Mouse (Mus musculus) lung, postnatal 0 days (tissue): Measurements from ENCODE around the gene Frrs1. TPM values are rescaled to one million over a fixed set of nuclear protein-coding genes. Genes with fewer than 3 reads are reported as not detected.
"Not testable (repeated sequence)": the region's sequence is repeated elsewhere in the genome, so short reads cannot be mapped to it uniquely, and the experiment has no call there.

Experiments
- ATAC-seq: fragments of 200-750 bp; cut with Nextera tagmentation; 2 replicates; pipeline ENCODE4 v1.8.0; 2017; ENCODE audit warnings: moderate library complexity
- DNase-seq: peaks from one replicate; pipeline ENCODE4 v3.0.0-alpha.2; 2016; ENCODE audit warnings: low spot score
- H3K27ac ChIP-seq: fragments of 300-500 bp; sonication (generic); 2 replicates; pipeline ENCODE4 v1.5.1; 2014; ENCODE audit warnings: antibody characterized with exemption, mild to moderate bottlenecking, low read length, mixed read lengths
- H3K27me3 ChIP-seq: fragments of 300-500 bp; sonication (generic); replicated peaks from 2 replicates; pipeline ENCODE4 v1.6.1; 2014; ENCODE audit warnings: low read length, mixed read lengths; ENCODE audit not compliant: insufficient read depth
- H3K36me3 ChIP-seq: fragments of 300-500 bp; sonication (generic); 2 replicates; pipeline ENCODE4 v1.6.1; 2014; ENCODE audit warnings: low read length, mixed read lengths; ENCODE audit not compliant: insufficient read depth
- H3K4me1 ChIP-seq: fragments of 300-500 bp; sonication (generic); 2 replicates; pipeline ENCODE4 v1.6.1; 2014; ENCODE audit warnings: antibody characterized with exemption, low read depth, low read length, mixed read lengths; ENCODE audit not compliant: insufficient read depth
- H3K4me2 ChIP-seq: fragments of 300-500 bp; sonication (generic); replicated peaks from 2 replicates; pipeline ENCODE4 v1.6.1; 2014; ENCODE audit warnings: low read depth, mild to moderate bottlenecking, low read length, moderate library complexity, mixed read lengths
- H3K4me3 ChIP-seq: fragments of 300-500 bp; sonication (generic); 2 replicates; pipeline ENCODE4 v1.5.1; 2014; ENCODE audit warnings: low read depth, low read length
- H3K9ac ChIP-seq: fragments of 300-500 bp; sonication (generic); replicated peaks from 2 replicates; pipeline ENCODE4 v1.6.1; 2014; ENCODE audit warnings: low read depth, mild to moderate bottlenecking
- H3K9me3 ChIP-seq: fragments of 300-500 bp; sonication (generic); 2 replicates; pipeline ENCODE4 v1.6.1; 2016; ENCODE audit warnings: low read length, mixed read lengths
- CTCF ChIP-seq: IDR thresholded peaks from 2 replicates; pipeline ENCODE4 v1.5.1; 2016; ENCODE audit warnings: antibody characterized with exemption, mild to moderate bottlenecking
- EP300 ChIP-seq: IDR thresholded peaks from 2 replicates; pipeline ENCODE4 v1.6.1; 2016; ENCODE audit warnings: antibody characterized with exemption, mild to moderate bottlenecking, control low read depth
- WGBS: fragments of 180-500 bp; shearing (Covaris S2); extraction: QIAGEN DNeasy Blood & Tissue Kit; methylation state at CpG from one replicate; pipeline ENCODE4 v1.1.7; 2014; 5-methylcytosine and 5-hydroxymethylcytosine counted together
- polyA plus RNA-seq: library from polyadenylated mRNA; unstranded; fragments of >200 nt; fragmentation: Nextera tagmentation; extraction: Ambion mirVana; gene quantifications from 2 replicates; pipeline ENCODE4 v1.2.1, GENCODE M21; 2015

Gene Frrs1
- 5.6 and 6.0 TPM in 2 replicates for polyA plus RNA-seq

DNA sequence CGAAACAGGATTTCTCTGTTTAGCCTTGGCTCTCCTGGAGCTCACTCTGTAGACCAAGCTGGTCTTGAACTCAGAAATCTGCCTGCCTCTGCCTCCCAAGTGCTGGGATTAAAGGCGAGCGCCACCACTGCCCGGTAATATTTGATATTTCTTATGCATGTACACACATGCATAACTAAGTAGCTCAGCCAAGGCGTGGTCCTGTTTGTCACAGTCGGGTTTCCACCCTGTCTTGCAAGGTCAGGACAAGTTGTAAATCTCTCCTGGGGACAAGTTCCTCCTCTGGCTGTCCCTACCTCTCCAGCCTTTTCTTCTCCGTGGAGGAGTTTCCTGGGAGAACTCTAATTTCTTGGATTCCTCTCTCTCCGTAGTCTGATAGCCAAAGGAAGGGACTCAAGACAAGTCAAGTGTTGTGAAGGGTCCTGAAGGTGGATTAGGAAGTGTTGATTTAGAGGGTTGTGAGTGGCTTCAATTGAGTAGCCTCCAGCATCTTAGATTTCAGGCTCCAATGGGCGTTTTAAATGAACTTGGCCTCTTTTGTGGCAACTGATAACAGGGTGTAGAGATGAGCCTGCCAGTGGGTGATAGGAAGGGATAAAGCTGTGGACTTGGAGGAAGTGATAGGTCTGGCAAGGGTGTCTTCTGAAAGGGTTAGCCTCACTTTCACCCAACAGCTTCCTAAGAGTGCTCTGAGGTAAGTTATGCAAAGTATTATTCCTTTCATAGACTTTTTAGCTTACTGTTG, at the start of gene Frrs1:
Gene Frrs1 (plus strand): TSS at position 524 of the 745 bp plus-strand sequence.
- Histone ChIP-seq H3K4me1 (no peaks in the 10 kb centered on the region), H3K4me2 (no peak within 1 kb of the TSS), H3K27ac (no peak within 1 kb of the TSS), H3K9ac (no peak within 1 kb of the TSS), H3K9me3 (no peaks in the 10 kb centered on the region), H3K27me3 (no peaks in the 10 kb centered on the region), H3K36me3 (no peaks in the 10 kb centered on the region), H3K4me3 (no peak within 1 kb of the TSS)
- DNase-seq, result no peak
- no peak for ATAC-seq
- 78% methylated on average over 9 of the region's 9 CpGs for WGBS
- no peak for TF ChIP-seq CTCF
- no peak for TF ChIP-seq EP300

DNA sequence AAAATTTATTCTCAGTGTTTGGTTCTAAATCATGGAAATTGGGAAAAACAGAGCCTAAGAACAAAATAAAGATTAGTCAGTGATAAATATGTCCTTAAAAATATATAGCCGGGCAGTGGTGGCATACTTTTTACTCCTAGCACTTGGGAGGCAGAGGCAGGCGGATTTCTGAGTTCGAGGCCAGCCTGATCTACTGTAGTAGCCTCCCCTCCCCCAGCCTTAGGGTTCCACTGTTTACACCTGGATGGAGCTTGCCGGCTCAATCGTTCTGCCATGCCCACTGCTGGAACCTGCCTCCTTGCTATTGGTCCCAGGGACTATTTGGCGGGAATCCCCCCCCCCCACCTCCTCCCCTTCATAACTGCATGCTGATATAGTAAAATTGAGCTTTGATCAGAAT, 48.9 kb upstream of the Frrs1 start:
- H3K4me3 ChIP-seq, H3K36me3 ChIP-seq, H3K27me3 ChIP-seq, DNase-seq, H3K9ac ChIP-seq, H3K27ac ChIP-seq, ATAC-seq, H3K4me1 ChIP-seq, H3K4me2 ChIP-seq, H3K9me3 ChIP-seq: not testable (repeated sequence)
- 84% methylated on average over 6 of the region's 6 CpGs for WGBS

GRCm38 (mm10) chr3:116812946-116813345, 46.3 kb upstream of the Frrs1 start:
- Histone ChIP-seq H3K4me1 (peaks cover 6% of the 10 kb centered on the region; the same call in 1 of the 2 replicates), H3K36me3 (no peaks in the 10 kb centered on the region), H3K27ac (no peak overlapping the region), H3K27me3 (no peaks in the 10 kb centered on the region), H3K9ac (no peak overlapping the region), H3K4me3 (no peak overlapping the region), H3K9me3 (no peaks in the 10 kb centered on the region), H3K4me2 (no peak overlapping the region)
- WGBS, result 71% methylated on average over 2 of the region's 2 CpGs
- TF ChIP-seq CTCF (no peak), EP300 (no peak)
- ATAC-seq (no peak), DNase-seq (no peak)

DNA sequence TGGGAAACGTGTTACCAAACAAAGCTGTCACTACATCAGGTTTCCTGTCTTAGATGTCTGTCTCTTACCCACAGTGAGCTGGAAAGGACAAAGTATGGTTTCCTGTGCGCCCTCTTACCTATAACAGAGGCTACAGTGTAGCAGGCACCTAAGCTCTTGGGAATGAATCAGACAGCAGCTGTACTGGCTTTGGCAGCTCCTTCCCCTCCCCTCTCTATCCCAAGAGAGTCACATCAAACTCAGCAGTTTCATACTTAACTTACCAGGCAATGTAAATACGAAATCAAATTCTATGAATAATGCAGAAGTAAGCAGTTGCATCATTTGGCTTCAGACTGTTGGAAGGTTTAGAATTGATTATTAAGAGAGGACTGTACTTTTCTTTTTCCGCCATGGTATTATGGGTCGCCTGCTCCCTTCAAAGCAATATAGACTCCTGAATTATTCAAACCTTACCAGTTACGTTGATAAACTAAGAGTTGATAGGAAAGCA, 43.9 kb upstream of the Frrs1 start:
- Histone ChIP-seq H3K4me3 (no peak overlapping the region), H3K4me2 (no peak overlapping the region), H3K27me3 (no peaks in the 10 kb centered on the region), H3K4me1 (peaks cover 2% of the 10 kb centered on the region; the same call in 1 of the 2 replicates), H3K27ac (no peak overlapping the region), H3K9ac (no peak overlapping the region), H3K36me3 (no peaks in the 10 kb centered on the region), H3K9me3 (no peaks in the 10 kb centered on the region)
- TF ChIP-seq CTCF, result no peak
- TF ChIP-seq EP300, result no peak
- 73% methylated on average over 6 of the region's 6 CpGs for WGBS
- DNase-seq (no peak), ATAC-seq (no peak)

DNA sequence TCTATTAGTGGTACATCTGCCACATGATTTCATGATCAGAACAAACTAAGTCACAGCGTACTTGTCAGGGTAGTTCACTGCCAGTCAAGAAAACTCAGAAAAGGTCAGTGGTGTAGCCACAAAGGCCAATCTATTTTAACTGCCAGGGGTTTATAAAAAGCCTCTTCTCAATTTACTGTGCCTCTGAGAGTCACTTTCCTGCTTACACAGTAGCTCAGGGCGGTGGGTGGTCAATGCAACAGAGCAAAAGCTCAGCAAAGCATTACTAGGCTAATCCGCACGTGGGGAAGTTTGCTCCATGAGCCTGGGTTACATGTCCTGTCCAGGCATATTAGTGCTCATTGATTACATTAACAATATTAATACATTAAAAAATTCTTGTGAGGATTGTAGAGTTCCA, 43.3 kb upstream of the Frrs1 start:
- H3K4me3 ChIP-seq, result no peak overlapping the region
- 80% methylated on average over 4 of the region's 4 CpGs for WGBS
- H3K9me3 ChIP-seq, result no peaks in the 10 kb centered on the region
- no peak overlapping the region for H3K4me2 ChIP-seq
- no peaks in the 10 kb centered on the region for H3K27me3 ChIP-seq
- ATAC-seq (no peak), DNase-seq (no peak)
- H3K9ac ChIP-seq, result no peak overlapping the region
- H3K36me3 ChIP-seq, result no peaks in the 10 kb centered on the region
- no peak for TF ChIP-seq EP300
- TF ChIP-seq CTCF, result no peak
- H3K4me1 ChIP-seq, result peaks cover 2% of the 10 kb centered on the region; the same call in 1 of the 2 replicates
- H3K27ac ChIP-seq, result no peak overlapping the region

- ATAC-seq (peak; percentile 17), DNase-seq (peak; percentile 60)
- Histone ChIP-seq H3K27ac (no peak overlapping the region), H3K27me3 (no peaks in the 10 kb centered on the region), H3K4me3 (no peak overlapping the region), H3K4me1 (peaks cover 2% of the 10 kb centered on the region; the same call in 1 of the 2 replicates), H3K9me3 (no peaks in the 10 kb centered on the region), H3K4me2 (no peak overlapping the region), H3K9ac (no peak overlapping the region), H3K36me3 (no peaks in the 10 kb centered on the region)
- 58% methylated on average over 3 of the region's 3 CpGs for WGBS
- no peak for TF ChIP-seq CTCF
- TF ChIP-seq EP300, result no peak
These were observed 42.5 kb upstream of the Frrs1 start for GRCm38 (mm10) chr3:116816674-116817215.
